Mouse (Mus musculus): ENCODE data around the gene Htr6. TPM values are rescaled to one million over a fixed set of nuclear protein-coding genes. Genes with fewer than 3 reads are reported as not detected.

Gene Htr6
- polyA plus RNA-seq, 1 experiment = not detected

DNA sequence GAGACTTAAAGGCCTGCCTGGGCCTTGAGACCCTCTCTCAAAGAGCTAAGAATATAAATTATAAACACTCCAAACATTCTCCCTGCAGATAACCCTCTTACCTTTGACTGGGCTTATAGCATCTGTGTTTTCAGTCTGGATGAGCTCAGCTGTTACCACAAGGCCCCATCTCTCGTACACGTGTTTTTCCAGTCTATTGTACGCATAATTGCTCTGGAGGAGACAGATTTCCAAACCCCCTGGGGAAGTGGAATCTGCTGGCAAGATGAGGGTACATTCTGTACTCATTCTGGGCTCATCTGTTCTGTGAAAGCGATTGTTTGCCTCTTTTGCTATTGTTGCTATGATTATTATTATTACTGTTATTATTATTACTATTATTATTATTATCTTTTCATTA lies 56.4 kb downstream of the Htr6 start:
- no peak overlapping the region for H3K4me3 ChIP-seq (ENCODE audit: low read depth, low read length)
- TF ChIP-seq EP300 (IDR thresholded peaks at IDR 0.05; ENCODE audit: insufficient read depth, low read depth, low read length) (no peak), POLR2A (IDR thresholded peaks at IDR 0.05; ENCODE audit: insufficient read depth, low read length) (no peak), CTCF (IDR thresholded peaks at IDR 0.05; ENCODE audit: low read depth, low read length) (no peak)
- H3K36me3 ChIP-seq (ENCODE audit: control insufficient read depth, insufficient read depth, low read length, poor library complexity, severe bottlenecking) = no peaks in the 10 kb centered on the region
- no peaks in the 10 kb centered on the region for H3K4me1 ChIP-seq (ENCODE audit: control insufficient read depth, insufficient read depth, low read length)
- no peaks in the 10 kb centered on the region for H3K27me3 ChIP-seq (ENCODE audit: control insufficient read depth, insufficient read depth, low read length, poor library complexity, severe bottlenecking)
- no peak overlapping the region for H3K9ac ChIP-seq (ENCODE audit: low read depth, poor library complexity, severe bottlenecking)
- H3K27ac ChIP-seq (ENCODE audit: insufficient read depth, low read length) = no peak overlapping the region
- H3K9me3 ChIP-seq (replicated peaks; ENCODE audit: control insufficient read depth, insufficient read depth, low read length, poor library complexity, severe bottlenecking) = no peaks in the 10 kb centered on the region

DNA sequence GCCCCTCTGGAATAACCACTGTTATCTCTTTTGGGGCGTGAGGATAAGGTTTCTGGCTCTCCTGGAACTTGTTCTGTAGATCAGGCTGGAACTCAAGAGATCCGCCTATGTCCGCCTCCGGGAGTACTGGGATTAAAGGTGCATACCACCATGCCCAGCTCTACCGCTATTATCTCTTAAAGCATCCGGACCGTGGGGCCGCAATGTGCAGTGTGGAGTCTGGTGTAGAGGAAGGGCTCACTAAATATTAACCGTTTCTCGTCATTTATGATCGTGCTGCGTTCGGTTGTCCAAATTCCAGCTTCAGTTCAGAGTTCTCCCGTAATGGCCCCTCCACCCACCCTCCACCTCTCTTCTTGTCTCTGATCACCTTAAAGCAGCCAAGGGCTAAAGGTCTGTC lies 57.0 kb downstream of the Htr6 start:
- Histone ChIP-seq H3K36me3 (ENCODE audit: control insufficient read depth, insufficient read depth, low read length, poor library complexity, severe bottlenecking) (no peaks in the 10 kb centered on the region), H3K27me3 (ENCODE audit: control insufficient read depth, insufficient read depth, low read length, poor library complexity, severe bottlenecking) (no peaks in the 10 kb centered on the region), H3K9ac (ENCODE audit: low read depth, poor library complexity, severe bottlenecking) (no peak overlapping the region), H3K4me1 (ENCODE audit: control insufficient read depth, insufficient read depth, low read length) (no peaks in the 10 kb centered on the region), H3K27ac (ENCODE audit: insufficient read depth, low read length) (no peak overlapping the region), H3K4me3 (ENCODE audit: low read depth, low read length) (no peak overlapping the region), H3K9me3 (replicated peaks; ENCODE audit: control insufficient read depth, insufficient read depth, low read length, poor library complexity, severe bottlenecking) (no peaks in the 10 kb centered on the region)
- TF ChIP-seq EP300 (IDR thresholded peaks at IDR 0.05; ENCODE audit: insufficient read depth, low read depth, low read length) (no peak), POLR2A (IDR thresholded peaks at IDR 0.05; ENCODE audit: insufficient read depth, low read length) (no peak)

DNA sequence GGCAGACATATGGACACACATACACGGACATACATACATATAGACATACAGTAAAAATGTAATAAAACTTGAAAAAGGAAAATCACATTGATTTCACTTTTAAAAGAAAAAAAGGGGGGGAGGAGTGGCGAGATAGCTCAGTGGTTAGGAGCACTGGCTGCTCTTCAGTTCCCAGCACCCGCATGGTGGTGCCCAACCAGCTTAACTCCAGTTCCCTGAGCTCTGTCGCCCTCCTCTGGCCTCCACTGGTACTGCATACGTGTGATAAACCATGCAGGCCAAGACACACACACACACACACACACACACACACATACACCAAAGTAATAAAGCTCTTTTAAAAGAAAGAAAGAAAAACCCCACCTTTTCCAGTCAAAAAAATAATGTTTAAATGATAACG lies 60.6 kb downstream of the Htr6 start:
- Histone ChIP-seq H3K9ac (ENCODE audit: low read depth, poor library complexity, severe bottlenecking) (no peak overlapping the region), H3K4me3 (ENCODE audit: low read depth, low read length) (no peak overlapping the region), H3K27me3 (ENCODE audit: control insufficient read depth, insufficient read depth, low read length, poor library complexity, severe bottlenecking) (no peaks in the 10 kb centered on the region), H3K4me1 (ENCODE audit: control insufficient read depth, insufficient read depth, low read length) (no peaks in the 10 kb centered on the region), H3K36me3 (ENCODE audit: control insufficient read depth, insufficient read depth, low read length, poor library complexity, severe bottlenecking) (no peaks in the 10 kb centered on the region), H3K9me3 (replicated peaks; ENCODE audit: control insufficient read depth, insufficient read depth, low read length, poor library complexity, severe bottlenecking) (no peaks in the 10 kb centered on the region), H3K27ac (ENCODE audit: insufficient read depth, low read length) (no peak overlapping the region)
- TF ChIP-seq EP300 (IDR thresholded peaks at IDR 0.05; ENCODE audit: insufficient read depth, low read depth, low read length) (no peak), CTCF (IDR thresholded peaks at IDR 0.05; ENCODE audit: low read depth, low read length) (peak; percentile 79)

DNA sequence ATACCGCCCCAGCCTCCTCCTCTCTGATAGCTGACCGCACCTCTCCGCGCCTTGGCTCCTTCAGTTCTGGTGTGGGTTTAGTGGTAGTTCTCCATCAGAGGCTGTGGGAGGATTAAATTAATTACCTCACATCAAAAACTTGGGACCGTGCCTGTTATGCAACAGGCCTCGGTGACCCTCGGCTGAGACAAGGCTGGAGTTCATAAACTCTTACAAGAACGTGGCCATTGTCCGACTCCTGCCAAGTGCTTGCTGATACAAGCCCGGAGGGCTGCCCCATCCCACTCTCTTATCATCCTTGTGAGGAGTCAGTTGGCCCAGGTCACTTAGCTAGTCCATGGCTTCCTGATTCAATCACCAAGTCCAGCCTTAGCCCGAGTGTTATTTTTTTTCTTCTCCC lies 62.1 kb downstream of the Htr6 start:
- TF ChIP-seq POLR2A (IDR thresholded peaks at IDR 0.05; ENCODE audit: insufficient read depth, low read length) = no peak
- TF ChIP-seq CTCF (IDR thresholded peaks at IDR 0.05; ENCODE audit: low read depth, low read length) = no peak
- TF ChIP-seq EP300 (IDR thresholded peaks at IDR 0.05; ENCODE audit: insufficient read depth, low read depth, low read length) = no peak

DNA sequence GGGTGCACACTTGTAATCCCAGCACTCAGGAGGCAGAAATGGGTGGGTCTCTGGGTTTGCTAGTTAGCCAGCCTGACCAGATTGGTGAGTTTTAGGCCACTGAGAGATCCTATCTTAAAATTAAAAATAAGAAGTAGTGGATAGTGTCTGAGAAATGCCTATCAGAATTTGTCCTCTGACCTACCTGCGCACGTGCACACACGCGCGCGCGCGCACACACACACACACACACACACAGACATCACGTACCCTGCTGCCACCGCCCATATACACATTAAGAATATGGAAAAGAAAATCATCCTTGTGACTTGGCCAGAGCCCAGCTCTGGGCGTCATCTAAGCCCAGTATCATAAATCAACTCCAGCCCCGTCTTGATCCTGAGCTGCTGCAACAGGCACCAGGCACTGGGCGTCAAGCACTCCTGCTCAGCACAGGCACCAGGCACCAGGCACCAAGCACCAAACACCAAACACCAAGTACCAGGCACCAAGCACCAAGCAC lies 64.1 kb downstream of the Htr6 start:
- TF ChIP-seq CTCF (IDR thresholded peaks at IDR 0.05; ENCODE audit: low read depth, low read length) = no peak
- no peak for TF ChIP-seq EP300 (IDR thresholded peaks at IDR 0.05; ENCODE audit: insufficient read depth, low read depth, low read length)
- no peak for TF ChIP-seq POLR2A (IDR thresholded peaks at IDR 0.05; ENCODE audit: insufficient read depth, low read length)

More for the DNA sequence above, 62.1 kb downstream of the Htr6 start:
- no peak overlapping the region for H3K9ac ChIP-seq (ENCODE audit: low read depth, poor library complexity, severe bottlenecking)
- no peak overlapping the region for H3K4me3 ChIP-seq (ENCODE audit: low read depth, low read length)
- no peak overlapping the region for H3K27ac ChIP-seq (ENCODE audit: insufficient read depth, low read length)
- H3K36me3 ChIP-seq (ENCODE audit: control insufficient read depth, insufficient read depth, low read length, poor library complexity, severe bottlenecking) = no peaks in the 10 kb centered on the region
- no peaks in the 10 kb centered on the region for H3K9me3 ChIP-seq (replicated peaks; ENCODE audit: control insufficient read depth, insufficient read depth, low read length, poor library complexity, severe bottlenecking)
- no peaks in the 10 kb centered on the region for H3K27me3 ChIP-seq (ENCODE audit: control insufficient read depth, insufficient read depth, low read length, poor library complexity, severe bottlenecking)
- no peaks in the 10 kb centered on the region for H3K4me1 ChIP-seq (ENCODE audit: control insufficient read depth, insufficient read depth, low read length)

More for the DNA sequence above, 64.1 kb downstream of the Htr6 start:
- H3K27ac ChIP-seq (ENCODE audit: insufficient read depth, low read length) = no peak overlapping the region
- H3K4me1 ChIP-seq (ENCODE audit: control insufficient read depth, insufficient read depth, low read length) = peaks cover 1% of the 10 kb centered on the region
- no peaks in the 10 kb centered on the region for H3K36me3 ChIP-seq (ENCODE audit: control insufficient read depth, insufficient read depth, low read length, poor library complexity, severe bottlenecking)
- H3K9ac ChIP-seq (ENCODE audit: low read depth, poor library complexity, severe bottlenecking) = no peak overlapping the region
- no peak overlapping the region for H3K4me3 ChIP-seq (ENCODE audit: low read depth, low read length)
- no peaks in the 10 kb centered on the region for H3K27me3 ChIP-seq (ENCODE audit: control insufficient read depth, insufficient read depth, low read length, poor library complexity, severe bottlenecking)
- H3K9me3 ChIP-seq (replicated peaks; ENCODE audit: control insufficient read depth, insufficient read depth, low read length, poor library complexity, severe bottlenecking) = no peaks in the 10 kb centered on the region

Other genes starting within 250 kb of the Htr6 start
- 12.3 and 19.7 TPM in 2 replicates for gene Pla2g5, start 212.1 kb downstream of the Htr6 start, polyA plus RNA-seq (2011; ENCODE audit: insufficient read depth, insufficient read length, low read depth, missing spikeins)
- gene Gm13030, start 201.6 kb downstream of the Htr6 start, polyA plus RNA-seq (2011; ENCODE audit: insufficient read depth, insufficient read length, low read depth, missing spikeins) = not detected in 2 replicates
- gene Pla2g2e, start 197.6 kb downstream of the Htr6 start, polyA plus RNA-seq (2011; ENCODE audit: insufficient read depth, insufficient read length, low read depth, missing spikeins) = 1.2 TPM in 1 of 2 replicates, not detected in the other
- gene Otud3, start 161.6 kb downstream of the Htr6 start, polyA plus RNA-seq (2011; ENCODE audit: insufficient read depth, insufficient read length, low read depth, missing spikeins) = 8.7 and 9.2 TPM in 2 replicates
- gene Rnf186, start 108.5 kb downstream of the Htr6 start, polyA plus RNA-seq (2011; ENCODE audit: insufficient read depth, insufficient read length, low read depth, missing spikeins) = not detected in 2 replicates
- 3.0 and 3.9 TPM in 2 replicates for gene Tmco4, start 102.7 kb downstream of the Htr6 start, polyA plus RNA-seq (2011; ENCODE audit: insufficient read depth, insufficient read length, low read depth, missing spikeins)
- gene Nbl1, start 17.4 kb upstream of the Htr6 start, polyA plus RNA-seq (2011; ENCODE audit: insufficient read depth, insufficient read length, low read depth, missing spikeins) = 4.3 and 5.1 TPM in 2 replicates
- 137 and 154 TPM in 2 replicates for gene Minos1, start 55.5 kb upstream of the Htr6 start, polyA plus RNA-seq (2011; ENCODE audit: insufficient read depth, insufficient read length, low read depth, missing spikeins)
- gene Capzb, start 117.3 kb upstream of the Htr6 start, polyA plus RNA-seq (2011; ENCODE audit: insufficient read depth, insufficient read length, low read depth, missing spikeins) = 293 and 299 TPM in 2 replicates
- 10.1 and 14.0 TPM in 2 replicates for gene Pqlc2, start 235.1 kb upstream of the Htr6 start, polyA plus RNA-seq (2011; ENCODE audit: insufficient read depth, insufficient read length, low read depth, missing spikeins)
- 32.4 and 33.5 TPM in 2 replicates for gene Akr7a5, start 235.2 kb upstream of the Htr6 start, polyA plus RNA-seq (2011; ENCODE audit: insufficient read depth, insufficient read length, low read depth, missing spikeins)

Data from ES-Bruce4 (cell line).